Mouse (Mus musculus) CD4-positive, CD25-positive, alpha-beta regulatory T cell, adult 4 months (primary cell): ENCODE measurements around the gene Zmynd10. TPM values are rescaled to one million over a fixed set of nuclear protein-coding genes. Genes with fewer than 3 reads are reported as not detected.

Experiments
- polyA plus RNA-seq, 2 experiments: library from polyadenylated mRNA; unstranded; fragments of 100-300 nt; shearing (Covaris generic); gene quantifications; one replicate each; pipeline ENCODE4 v1.2.1; 2017

Gene Zmynd10
- polyA plus RNA-seq, 2 experiments from 2014 or later, result 3.0 TPM; not detected in 1

Other genes starting within 250 kb of the Zmynd10 start
- 10 to 100 TPM; 27.8 to 29.1 TPM for gene Hemk1, start 208.9 kb upstream of the Zmynd10 start, polyA plus RNA-seq
- 1 to 10 TPM; 1.8 to 3.0 TPM for gene 6430571L13Rik, start 206.7 kb upstream of the Zmynd10 start, polyA plus RNA-seq
- gene Cacna2d2, start 147.7 kb upstream of the Zmynd10 start, polyA plus RNA-seq, result under 1 TPM; 0.52 to 0.73 TPM
- 10 to 100 TPM; 19.7 to 28.0 TPM for gene Tmem115, start 13.4 kb upstream of the Zmynd10 start, polyA plus RNA-seq
- gene Cyb561d2, start 5.1 kb upstream of the Zmynd10 start, polyA plus RNA-seq, result 10 to 100 TPM; 67.6 to 79.7 TPM
- gene Nprl2, start 5.1 kb upstream of the Zmynd10 start, polyA plus RNA-seq, result 10 to 100 TPM; 54.1 to 59.0 TPM
- 10 to 100 TPM; 77.8 to 89.5 TPM for gene Rassf1, start 4.3 kb downstream of the Zmynd10 start, polyA plus RNA-seq
- gene Tusc2, start 16.0 kb downstream of the Zmynd10 start, polyA plus RNA-seq, result 1 to 10 TPM; 4.1 to 8.1 TPM
- gene Hyal2, start 20.6 kb downstream of the Zmynd10 start, polyA plus RNA-seq, result 10 to 100 TPM; 11.0 to 11.7 TPM
- gene Hyal1, start 29.6 kb downstream of the Zmynd10 start, polyA plus RNA-seq, result 1 to 10 TPM; 6.7 to 7.9 TPM
- gene Naa80, start 31.6 kb downstream of the Zmynd10 start, polyA plus RNA-seq, result 10 to 100 TPM; 25.4 to 34.9 TPM
- 1 to 10 TPM in 1 of 2 experiments, under 1 TPM in 1; 0.90 to 1.4 TPM for gene Hyal3, start 33.5 kb downstream of the Zmynd10 start, polyA plus RNA-seq
- gene Ifrd2, start 40.3 kb downstream of the Zmynd10 start, polyA plus RNA-seq, result 10 to 100 TPM; 30.1 to 36.2 TPM
- gene Sema3b, start 61.9 kb downstream of the Zmynd10 start, polyA plus RNA-seq, result not detected
- gene Gnai2, start 88.1 kb downstream of the Zmynd10 start, polyA plus RNA-seq, result 100 to 1,000 TPM; 120 to 139 TPM
- not detected for gene Slc38a3, start 122.2 kb downstream of the Zmynd10 start, polyA plus RNA-seq
- gene Gnat1, start 132.4 kb downstream of the Zmynd10 start, polyA plus RNA-seq, result 1 to 10 TPM in 1 of 2 experiments, not detected in 1; 1.6 TPM
- gene Sema3f, start 163.2 kb downstream of the Zmynd10 start, polyA plus RNA-seq, result not detected
- 100 to 1,000 TPM; 280 to 324 TPM for gene Rbm5, start 223.7 kb downstream of the Zmynd10 start, polyA plus RNA-seq